Mouse (Mus musculus): ENCODE measurements around the gene Cela2a. TPM values are rescaled to one million over a fixed set of nuclear protein-coding genes. Genes with fewer than 3 reads are reported as not detected.

Gene Cela2a
- polyA plus RNA-seq, 1 experiment from 2014 or later: 0.40 TPM

DNA sequence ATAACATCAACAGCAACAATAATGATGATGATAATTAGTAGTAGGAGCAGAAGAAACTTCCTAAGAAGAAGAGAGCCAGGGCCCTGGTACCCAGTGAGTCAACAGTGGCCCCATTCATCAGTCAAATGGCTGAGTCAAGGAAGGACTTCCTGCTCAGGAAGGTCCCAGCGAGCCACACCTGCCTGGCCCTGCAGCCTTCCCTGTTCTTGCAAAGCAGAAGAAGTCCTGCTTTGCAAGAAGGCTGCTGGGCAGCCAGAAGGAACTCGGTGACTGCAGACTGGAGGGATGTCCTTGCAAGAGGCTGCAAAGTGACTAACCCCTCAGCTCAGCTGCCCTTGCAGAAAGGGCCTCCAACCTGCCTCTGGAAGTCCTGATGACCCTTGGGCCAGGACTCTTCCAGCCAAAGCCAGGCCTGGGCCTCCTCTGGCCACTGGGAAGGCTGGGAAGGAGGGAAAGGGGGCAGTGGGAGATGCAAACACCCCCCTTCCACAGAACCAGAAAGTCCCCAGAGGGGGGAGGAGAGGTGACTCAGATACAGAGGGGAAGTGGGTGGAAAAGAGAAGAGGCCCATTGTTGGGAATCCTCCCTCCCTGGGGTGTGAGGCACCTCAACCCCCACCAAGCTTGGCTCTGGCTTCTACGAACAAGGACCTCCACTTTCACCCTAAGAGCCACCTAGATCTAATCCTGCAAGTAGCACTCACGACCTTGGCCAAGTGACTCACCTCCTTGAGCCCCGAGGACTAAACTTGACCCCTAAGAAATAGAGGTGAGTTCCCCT, 43.7 kb upstream of the Cela2a start:
- H3K9ac ChIP-seq (ENCODE audit: low read depth, low read length): no peak overlapping the region

DNA sequence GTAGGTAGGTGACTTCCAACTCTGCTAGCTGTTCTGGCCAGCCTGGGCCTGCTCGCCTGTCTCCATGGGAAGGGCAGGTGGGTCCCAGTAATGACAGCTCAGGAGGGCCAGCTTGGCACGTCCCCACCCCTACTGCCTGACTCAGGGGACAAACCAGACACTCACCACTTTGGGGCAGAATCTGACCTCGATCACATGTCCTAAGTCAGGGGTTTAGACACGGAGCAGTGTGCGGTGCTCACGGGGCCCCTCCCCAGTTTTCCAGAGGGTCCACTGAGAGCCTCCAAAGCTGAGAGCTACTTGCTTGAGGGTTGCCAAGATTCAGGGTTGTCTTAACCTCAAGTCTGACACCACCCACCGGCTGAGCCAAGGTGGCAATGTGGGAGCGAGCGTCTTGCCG, 42.1 kb upstream of the Cela2a start:
- WGBS: 78% methylated on average over 10 of the region's 10 CpGs
- Histone ChIP-seq H3K36me3 (ENCODE audit: control insufficient read depth, insufficient read depth, low read length) (no peaks in the 10 kb centered on the region), H3K4me1 (ENCODE audit: control insufficient read depth, insufficient read depth, low read length) (peaks cover 37% of the 10 kb centered on the region), H3K4me2 (ENCODE audit: low read length) (no peak overlapping the region), H3K27me3 (ENCODE audit: control insufficient read depth, insufficient read depth, low read depth, low read length) (no peaks in the 10 kb centered on the region), H3K9me3 (replicated peaks; ENCODE audit: control insufficient read depth, low read length, poor library complexity, severe bottlenecking) (no peaks in the 10 kb centered on the region), H3K9ac (ENCODE audit: low read depth, low read length) (no peak overlapping the region), H3K4me3 (ENCODE audit: low read depth, low read length) (no peak overlapping the region), H3K27ac (ENCODE audit: low read length) (0 out of 2 replicates have a peak overlapping the region, but pooled peaks have one; percentile 73)
- no peak for ATAC-seq

More for the DNA sequence above, 43.7 kb upstream of the Cela2a start:
- WGBS: 90% methylated on average over 5 of the region's 5 CpGs
- Histone ChIP-seq H3K27me3 (ENCODE audit: control insufficient read depth, insufficient read depth, low read depth, low read length) (no peaks in the 10 kb centered on the region), H3K36me3 (ENCODE audit: control insufficient read depth, insufficient read depth, low read length) (no peaks in the 10 kb centered on the region), H3K4me3 (ENCODE audit: low read depth, low read length) (no peak overlapping the region), H3K9me3 (replicated peaks; ENCODE audit: control insufficient read depth, low read length, poor library complexity, severe bottlenecking) (no peaks in the 10 kb centered on the region), H3K27ac (ENCODE audit: low read length) (no peak overlapping the region), H3K4me2 (ENCODE audit: low read length) (no peak overlapping the region), H3K4me1 (ENCODE audit: control insufficient read depth, insufficient read depth, low read length) (peaks cover 48% of the 10 kb centered on the region)
- ATAC-seq: no peak

DNA sequence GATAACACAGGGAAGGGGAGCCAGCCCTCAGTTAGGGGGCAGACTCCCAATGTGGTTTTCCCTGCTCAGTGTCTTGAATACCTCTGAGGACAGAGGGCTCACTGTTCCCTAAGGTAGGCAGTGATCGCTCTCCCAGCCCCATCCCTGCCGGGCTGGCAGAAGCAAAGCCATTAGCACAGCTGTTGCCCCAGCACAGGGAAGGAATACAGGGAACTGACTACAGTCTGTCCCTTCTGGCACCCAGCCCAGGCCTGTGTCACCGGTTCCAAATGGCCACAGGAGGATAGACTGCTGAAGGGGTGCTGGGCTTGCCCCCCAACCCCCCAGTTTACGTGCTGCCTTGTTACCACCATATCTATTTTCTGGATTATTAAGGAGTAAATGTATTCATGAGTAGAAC, 41.5 kb upstream of the Cela2a start:
- WGBS: 27% methylated on average over 4 of the region's 4 CpGs
- Histone ChIP-seq H3K27me3 (ENCODE audit: control insufficient read depth, insufficient read depth, low read depth, low read length) (no peaks in the 10 kb centered on the region), H3K9me3 (replicated peaks; ENCODE audit: control insufficient read depth, low read length, poor library complexity, severe bottlenecking) (no peaks in the 10 kb centered on the region), H3K4me2 (ENCODE audit: low read length) (peak overlapping the region; percentile 7; the same call in 1 of the 2 replicates), H3K27ac (ENCODE audit: low read length) (peak overlapping the region; percentile 73), H3K4me1 (ENCODE audit: control insufficient read depth, insufficient read depth, low read length) (peaks cover 32% of the 10 kb centered on the region), H3K9ac (ENCODE audit: low read depth, low read length) (no peak overlapping the region), H3K36me3 (ENCODE audit: control insufficient read depth, insufficient read depth, low read length) (no peaks in the 10 kb centered on the region), H3K4me3 (ENCODE audit: low read depth, low read length) (no peak overlapping the region)
- peak; percentile 38 for ATAC-seq

DNA sequence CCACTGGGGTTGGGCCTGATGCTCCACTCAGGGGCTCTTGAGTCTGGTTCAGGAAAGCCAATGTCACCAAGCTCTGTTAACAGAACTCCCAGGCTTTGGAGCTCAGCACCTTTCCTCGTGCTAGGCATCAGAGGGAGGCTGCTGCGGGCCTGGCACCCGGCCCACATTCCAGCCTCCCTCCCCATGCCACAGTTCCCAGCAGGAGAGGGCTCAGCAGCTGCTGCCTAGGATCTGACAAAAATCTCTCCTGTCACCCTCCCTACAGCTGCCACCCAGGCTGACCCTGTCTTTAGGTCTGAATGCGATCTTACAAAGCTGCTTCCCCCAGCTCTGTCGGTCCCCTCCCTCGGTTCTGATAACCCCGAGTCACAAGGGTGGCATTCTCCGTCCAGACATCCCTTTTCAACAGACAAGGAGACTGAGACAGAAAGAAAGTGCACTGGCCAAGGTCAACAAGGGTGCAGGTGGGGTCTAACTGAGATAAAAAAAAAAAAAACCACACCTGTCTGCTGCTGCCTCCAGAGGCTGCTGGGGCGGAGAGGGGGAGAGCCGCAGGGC, 41.1 kb upstream of the Cela2a start:
- H3K27ac ChIP-seq (ENCODE audit: low read length): peak overlapping the region; percentile 73
- H3K4me3 ChIP-seq (ENCODE audit: low read depth, low read length): no peak overlapping the region
- no peaks in the 10 kb centered on the region; the same call in 1 of the 2 replicates for H3K36me3 ChIP-seq (ENCODE audit: control insufficient read depth, insufficient read depth, low read length)
- H3K27me3 ChIP-seq (ENCODE audit: control insufficient read depth, insufficient read depth, low read depth, low read length): no peaks in the 10 kb centered on the region
- H3K9me3 ChIP-seq (replicated peaks; ENCODE audit: control insufficient read depth, low read length, poor library complexity, severe bottlenecking): no peaks in the 10 kb centered on the region
- peaks cover 27% of the 10 kb centered on the region for H3K4me1 ChIP-seq (ENCODE audit: control insufficient read depth, insufficient read depth, low read length)
- ATAC-seq: no peak
- 19% methylated on average over 10 of the region's 10 CpGs for WGBS
- peak overlapping the region; percentile 7; the same call in 1 of the 2 replicates for H3K4me2 ChIP-seq (ENCODE audit: low read length)
- no peak overlapping the region for H3K9ac ChIP-seq (ENCODE audit: low read depth, low read length)

DNA sequence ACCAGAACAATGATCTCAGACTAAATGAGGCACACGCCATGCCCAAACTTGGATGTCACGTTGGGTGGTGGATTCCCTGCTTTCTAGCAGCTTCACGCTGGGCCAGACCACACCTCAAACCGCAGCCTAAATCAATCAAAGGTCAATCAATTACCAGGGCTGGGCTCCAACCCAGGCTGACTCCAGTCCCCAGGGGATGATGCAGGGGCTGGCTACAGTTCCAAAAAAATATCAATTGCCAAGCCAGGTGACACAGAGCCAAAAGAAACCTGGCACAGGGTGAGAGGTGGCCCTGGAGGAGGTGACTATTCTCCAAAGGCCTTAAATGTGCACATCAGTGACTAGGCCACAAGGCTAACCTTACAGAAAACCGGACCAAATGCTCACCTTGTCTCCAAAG, 39.6 kb upstream of the Cela2a start:
- H3K36me3 ChIP-seq (ENCODE audit: control insufficient read depth, insufficient read depth, low read length): no peaks in the 10 kb centered on the region; the same call in 1 of the 2 replicates
- no peaks in the 10 kb centered on the region for H3K27me3 ChIP-seq (ENCODE audit: control insufficient read depth, insufficient read depth, low read depth, low read length)
- no peak overlapping the region for H3K27ac ChIP-seq (ENCODE audit: low read length)
- no peaks in the 10 kb centered on the region for H3K9me3 ChIP-seq (replicated peaks; ENCODE audit: control insufficient read depth, low read length, poor library complexity, severe bottlenecking)
- no peak overlapping the region for H3K4me3 ChIP-seq (ENCODE audit: low read depth, low read length)
- H3K4me1 ChIP-seq (ENCODE audit: control insufficient read depth, insufficient read depth, low read length): peaks cover 14% of the 10 kb centered on the region
- ATAC-seq: no peak
- no peak overlapping the region for H3K4me2 ChIP-seq (ENCODE audit: low read length)
- H3K9ac ChIP-seq (ENCODE audit: low read depth, low read length): no peak overlapping the region
- WGBS: 91% methylated on average over 5 of the region's 5 CpGs

DNA sequence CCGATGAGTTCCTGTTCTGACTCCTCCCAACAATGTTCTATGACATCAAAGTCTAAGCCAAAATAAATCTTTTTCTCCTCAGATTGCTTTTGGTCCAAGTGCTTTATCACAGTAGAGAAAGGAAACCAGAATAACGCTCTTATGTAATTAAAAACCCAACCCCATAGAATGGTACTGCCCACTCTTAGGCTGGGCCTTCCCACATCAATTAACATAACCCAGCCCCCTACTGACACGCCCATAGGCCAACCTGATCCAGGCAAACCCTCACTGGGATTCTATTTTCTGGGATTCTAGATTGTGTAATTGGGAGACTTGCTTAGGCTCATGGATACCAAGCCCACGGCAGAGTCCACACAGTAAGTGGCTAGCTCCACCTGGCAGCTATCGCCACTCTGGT, 39.0 kb upstream of the Cela2a start:
- Histone ChIP-seq H3K4me1 (ENCODE audit: control insufficient read depth, insufficient read depth, low read length) (peaks cover 10% of the 10 kb centered on the region), H3K4me3 (ENCODE audit: low read depth, low read length) (no peak overlapping the region), H3K27me3 (ENCODE audit: control insufficient read depth, insufficient read depth, low read depth, low read length) (no peaks in the 10 kb centered on the region), H3K4me2 (ENCODE audit: low read length) (no peak overlapping the region), H3K36me3 (ENCODE audit: control insufficient read depth, insufficient read depth, low read length) (peaks cover under 1% of the 10 kb centered on the region; the same call in 1 of the 2 replicates), H3K27ac (ENCODE audit: low read length) (no peak overlapping the region), H3K9ac (ENCODE audit: low read depth, low read length) (no peak overlapping the region), H3K9me3 (replicated peaks; ENCODE audit: control insufficient read depth, low read length, poor library complexity, severe bottlenecking) (no peaks in the 10 kb centered on the region)
- no peak for ATAC-seq
- WGBS: 95% methylated on average over 5 of the region's 5 CpGs

DNA sequence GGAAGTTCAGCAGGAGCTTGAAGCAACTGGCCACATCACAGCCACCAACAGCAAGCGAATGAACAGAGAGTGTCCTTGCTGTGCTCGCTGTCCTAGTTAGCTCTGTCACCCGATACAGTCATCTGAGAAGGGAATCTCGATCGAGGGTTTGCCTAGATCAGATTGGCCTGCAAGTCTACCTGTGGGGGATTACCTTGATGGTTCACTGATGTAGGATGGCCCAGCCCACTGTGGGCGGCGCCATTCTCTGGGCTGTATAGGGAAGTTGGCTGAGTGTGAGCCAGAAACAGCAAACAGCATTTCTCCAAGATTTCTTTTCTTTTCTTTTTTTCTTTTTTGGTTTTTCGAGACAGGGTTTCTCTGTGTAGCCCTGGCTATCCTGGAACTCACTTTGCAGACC, 38.5 kb upstream of the Cela2a start:
- no peaks in the 10 kb centered on the region for H3K27me3 ChIP-seq (ENCODE audit: control insufficient read depth, insufficient read depth, low read depth, low read length)
- no peaks in the 10 kb centered on the region for H3K9me3 ChIP-seq (replicated peaks; ENCODE audit: control insufficient read depth, low read length, poor library complexity, severe bottlenecking)
- H3K9ac ChIP-seq (ENCODE audit: low read depth, low read length): no peak overlapping the region
- ATAC-seq: no peak
- no peak overlapping the region for H3K4me2 ChIP-seq (ENCODE audit: low read length)
- peaks cover 10% of the 10 kb centered on the region for H3K4me1 ChIP-seq (ENCODE audit: control insufficient read depth, insufficient read depth, low read length)
- 98% methylated on average over 8 of the region's 8 CpGs for WGBS
- H3K36me3 ChIP-seq (ENCODE audit: control insufficient read depth, insufficient read depth, low read length): peaks cover 3% of the 10 kb centered on the region; the same call in 1 of the 2 replicates
- H3K27ac ChIP-seq (ENCODE audit: low read length): no peak overlapping the region
- H3K4me3 ChIP-seq (ENCODE audit: low read depth, low read length): no peak overlapping the region

DNA sequence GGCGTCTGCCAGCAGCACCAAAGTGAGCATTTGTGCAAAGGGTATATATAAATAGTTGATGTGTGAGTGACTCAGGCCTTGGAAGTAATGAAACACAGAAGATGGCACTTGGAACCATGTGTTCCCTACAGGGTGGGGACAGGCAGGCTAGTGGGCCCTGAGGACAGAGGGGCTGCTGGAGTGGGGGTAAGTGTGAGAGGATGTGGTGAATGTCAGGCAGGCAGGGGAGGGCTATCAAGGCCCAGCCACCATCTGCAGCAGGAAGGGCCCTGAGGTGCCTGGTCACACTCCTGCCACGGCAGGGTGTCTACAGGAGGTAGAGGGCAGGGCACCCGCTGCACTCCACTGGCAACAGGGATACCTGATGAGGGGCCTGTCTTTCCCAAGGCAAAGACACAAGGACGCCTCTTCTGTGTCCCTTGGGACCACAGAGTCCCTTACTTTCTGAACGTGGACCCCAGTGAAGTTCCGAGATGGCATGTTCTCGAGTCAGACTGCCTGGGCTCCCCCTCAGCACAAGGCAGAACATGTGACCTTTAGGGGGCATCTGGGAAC, 37.8 kb upstream of the Cela2a start:
- no peak overlapping the region for H3K9ac ChIP-seq (ENCODE audit: low read depth, low read length)
- no peak for ATAC-seq
- no peaks in the 10 kb centered on the region for H3K27me3 ChIP-seq (ENCODE audit: control insufficient read depth, insufficient read depth, low read depth, low read length)
- H3K9me3 ChIP-seq (replicated peaks; ENCODE audit: control insufficient read depth, low read length, poor library complexity, severe bottlenecking): no peaks in the 10 kb centered on the region
- H3K4me3 ChIP-seq (ENCODE audit: low read depth, low read length): no peak overlapping the region
- H3K4me2 ChIP-seq (ENCODE audit: low read length): no peak overlapping the region
- 87% methylated on average over 7 of the region's 7 CpGs for WGBS
- peaks cover 3% of the 10 kb centered on the region; the same call in 1 of the 2 replicates for H3K36me3 ChIP-seq (ENCODE audit: control insufficient read depth, insufficient read depth, low read length)
- H3K27ac ChIP-seq (ENCODE audit: low read length): no peak overlapping the region
- peaks cover 10% of the 10 kb centered on the region for H3K4me1 ChIP-seq (ENCODE audit: control insufficient read depth, insufficient read depth, low read length)

DNA sequence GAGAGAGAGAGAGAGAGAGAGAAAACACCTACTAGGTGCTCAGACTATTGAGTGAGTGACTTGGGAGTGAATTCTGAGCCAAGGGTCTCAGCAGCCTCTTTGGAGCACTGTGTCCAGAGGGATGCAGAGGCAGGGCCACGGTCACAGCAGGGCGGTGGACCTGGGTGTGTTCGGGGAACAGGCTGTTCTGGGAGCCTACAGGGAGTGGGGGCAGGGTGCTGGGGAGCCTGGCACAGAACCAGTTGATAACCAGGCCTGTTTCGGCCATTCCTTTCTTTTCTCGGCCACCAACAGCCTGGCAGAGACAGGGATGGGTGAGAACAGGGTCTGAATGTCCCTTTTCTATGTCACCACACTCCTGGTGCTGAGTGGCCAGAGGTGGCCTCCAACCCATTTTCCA, 36.9 kb upstream of the Cela2a start:
- ATAC-seq: no peak
- H3K9ac ChIP-seq (ENCODE audit: low read depth, low read length): no peak overlapping the region
- no peak overlapping the region for H3K27ac ChIP-seq (ENCODE audit: low read length)
- H3K27me3 ChIP-seq (ENCODE audit: control insufficient read depth, insufficient read depth, low read depth, low read length): no peaks in the 10 kb centered on the region
- H3K4me2 ChIP-seq (ENCODE audit: low read length): no peak overlapping the region
- peaks cover 10% of the 10 kb centered on the region for H3K4me1 ChIP-seq (ENCODE audit: control insufficient read depth, insufficient read depth, low read length)
- peaks cover 3% of the 10 kb centered on the region; the same call in 1 of the 2 replicates for H3K36me3 ChIP-seq (ENCODE audit: control insufficient read depth, insufficient read depth, low read length)
- no peak overlapping the region for H3K4me3 ChIP-seq (ENCODE audit: low read depth, low read length)
- 75% methylated on average over 5 of the region's 5 CpGs for WGBS
- H3K9me3 ChIP-seq (replicated peaks; ENCODE audit: control insufficient read depth, low read length, poor library complexity, severe bottlenecking): no peaks in the 10 kb centered on the region

All from midbrain, embryonic 16.5 days (tissue).